Mouse (Mus musculus): ENCODE results near the gene Drc7.

DNA sequence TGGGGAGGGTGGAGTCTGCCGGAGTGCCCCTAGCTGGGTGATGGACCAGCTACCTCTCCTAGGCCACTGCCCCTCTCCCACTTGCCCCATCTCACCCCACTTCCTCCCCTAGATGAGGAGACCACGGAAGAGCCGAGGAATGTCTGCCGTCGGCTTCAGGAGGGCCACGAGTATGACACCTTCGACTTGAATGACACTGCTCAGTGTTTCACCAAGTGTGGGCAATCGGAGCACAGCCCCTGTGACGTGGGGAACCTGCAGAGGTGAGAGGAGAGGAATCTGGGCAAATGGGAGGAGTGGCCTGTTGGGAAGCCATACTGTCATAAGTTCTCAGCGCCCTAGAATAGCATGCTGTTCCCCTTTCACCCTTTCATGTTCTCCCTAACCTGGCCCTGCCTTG lies 34.1 kb upstream of the Drc7 start:
- TF ChIP-seq POLR2A (IDR thresholded peaks at IDR 0.05; ENCODE audit: insufficient read depth, low read depth, low read length) (no peak), CTCF (IDR thresholded peaks at IDR 0.05) (no peak), EP300 (IDR thresholded peaks at IDR 0.05; ENCODE audit: insufficient read depth, low read depth, low read length) (no peak)

Measured in heart, adult 2 months (tissue).